Mouse (Mus musculus) bone marrow, adult 2 months (tissue): Measurements from ENCODE around the gene Gcnt7.

Source experiments
- CTCF ChIP-seq: fragments of 200-500 bp; IDR thresholded peaks from 2 replicates; pipeline ENCODE4 v1.5.1; 2011; ENCODE audit warnings: low read length, control low read depth; ENCODE audit not compliant: control insufficient read depth, insufficient read depth
- POLR2A ChIP-seq: fragments of 200-500 bp; IDR thresholded peaks from 2 replicates; pipeline ENCODE4 v1.6.1; 2011; ENCODE audit warnings: low read depth, mild to moderate bottlenecking, control low read depth, low read length, borderline replicate concordance; ENCODE audit not compliant: control insufficient read depth

DNA sequence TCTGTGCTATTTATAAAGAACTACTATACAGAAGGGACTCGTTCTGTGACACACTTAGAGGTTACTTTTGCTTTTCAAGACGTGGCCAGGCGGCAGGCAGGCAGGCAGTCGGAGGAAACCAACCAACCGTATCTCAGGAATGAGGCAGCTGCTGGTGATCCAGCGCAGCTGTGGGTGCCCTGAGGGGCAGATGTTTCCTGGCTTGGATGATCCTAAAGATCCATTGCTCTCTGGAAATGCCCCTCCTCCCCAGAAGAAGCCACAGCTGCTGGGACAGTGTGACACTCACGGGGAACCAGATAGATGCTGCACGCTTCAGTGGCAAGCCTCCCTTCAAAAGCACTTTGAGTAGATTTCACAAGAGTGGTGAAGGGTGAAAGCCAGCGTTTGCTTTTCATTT, 45.9 kb downstream of the Gcnt7 start:
- TF ChIP-seq POLR2A (no peak), CTCF (no peak)
